Mouse (Mus musculus): ENCODE results near the gene Slc27a3. TPM values are rescaled to one million over a fixed set of nuclear protein-coding genes. Genes with fewer than 3 reads are reported as not detected.

Gene Slc27a3
- polyA plus RNA-seq, 1 experiment from 2014 or later, result 7.2 TPM

DNA sequence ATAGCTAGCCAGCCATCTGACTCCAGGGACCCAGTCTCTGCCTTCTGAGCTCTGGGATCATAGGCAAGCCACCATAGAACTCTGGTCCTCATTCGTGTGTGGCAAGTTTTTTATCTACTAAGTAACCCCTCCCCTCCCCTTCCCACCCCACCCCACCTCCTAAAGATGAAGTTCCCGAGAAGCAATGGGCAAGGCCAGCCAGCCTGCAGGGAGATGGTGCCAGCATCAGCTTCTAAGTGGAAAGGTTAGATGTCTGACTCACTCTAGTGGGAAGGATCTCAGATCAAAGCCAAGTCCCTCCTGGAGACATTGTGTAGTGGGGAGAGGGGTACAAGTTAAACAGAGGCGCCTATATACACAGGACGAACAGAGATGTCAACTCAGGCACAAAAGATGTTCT is 1.3 kb upstream of the Slc27a3 start:
- Histone ChIP-seq H3K4me1 (peaks cover 34% of the 10 kb centered on the region), H3K9ac (no peak overlapping the region), H3K27ac (replicated peaks) (no peak overlapping the region), H3K27me3 (replicated peaks) (no peaks in the 10 kb centered on the region), H3K36me3 (peaks cover 60% of the 10 kb centered on the region), H3K9me3 (no peaks in the 10 kb centered on the region), H3K4me2 (no peak overlapping the region), H3K4me3 (no peak overlapping the region)
- no peak for ATAC-seq (ENCODE audit: extremely low read depth, insufficient number of reproducible peaks, low FRiP score, low TSS enrichment)
- 59% methylated on average over 4 of the region's 4 CpGs for WGBS

DNA sequence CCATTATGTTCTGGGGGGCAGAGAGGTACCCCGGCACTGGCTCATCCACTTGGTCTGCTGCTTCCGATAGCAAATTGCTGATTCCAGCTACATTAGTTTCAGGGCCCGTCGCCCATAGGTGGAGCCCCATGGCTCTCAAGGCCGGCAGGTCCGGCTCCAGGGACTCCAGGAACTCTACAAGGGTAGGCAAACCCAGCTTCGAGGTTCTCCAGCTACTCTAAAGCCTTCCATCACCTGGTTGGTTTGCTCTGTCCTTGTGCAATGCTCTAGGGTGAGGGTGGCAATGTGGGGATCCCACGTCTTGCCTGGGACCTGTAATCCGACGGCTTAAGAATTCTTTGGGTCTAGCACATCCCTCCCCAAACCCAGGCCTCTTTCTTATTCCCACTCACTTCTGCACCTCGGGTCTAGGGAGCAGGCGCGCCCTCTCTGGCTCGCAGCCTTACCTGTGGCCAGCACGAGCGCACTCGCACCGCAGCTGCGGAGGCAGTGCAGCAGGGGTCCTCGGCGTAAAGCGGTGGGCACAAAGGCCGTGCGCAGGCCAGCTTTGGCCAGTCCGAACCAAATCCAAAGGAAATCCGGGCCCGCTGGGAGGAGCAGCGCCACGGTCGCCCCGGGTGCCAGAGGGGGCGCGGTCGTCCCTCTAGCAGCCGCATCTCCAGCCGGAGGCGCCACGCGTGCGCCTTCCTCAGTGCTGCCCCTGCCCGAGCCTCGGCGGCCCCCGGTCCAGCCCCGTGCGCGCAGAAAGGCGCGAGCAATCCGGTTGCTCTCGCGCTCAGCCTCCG is 820 bp downstream of the Slc27a3 start:
- H3K36me3 ChIP-seq, result peaks cover 53% of the 10 kb centered on the region
- WGBS, result 4% methylated on average over 53 of the region's 53 CpGs
- peak overlapping the region; percentile 83 for H3K27ac ChIP-seq (replicated peaks)

DNA sequence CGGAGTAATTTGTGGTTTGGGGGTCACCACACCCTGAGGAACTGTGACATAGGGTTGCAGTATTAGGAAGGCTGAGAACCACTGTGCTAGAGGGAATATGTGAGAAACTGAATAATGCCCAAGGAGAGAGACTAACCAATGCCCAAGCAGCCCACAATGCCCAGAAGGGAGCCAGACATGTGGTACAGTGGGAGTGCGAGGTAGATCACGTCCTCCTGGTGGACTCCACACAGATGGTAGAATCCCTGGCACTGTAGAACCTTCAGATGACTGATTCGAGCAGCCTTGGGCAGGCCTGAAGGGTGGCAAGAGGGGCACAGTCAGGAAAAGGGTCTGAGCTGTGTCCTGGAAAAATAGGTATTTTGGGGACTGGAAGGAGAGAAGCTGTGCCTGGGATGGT is 1.5 kb downstream of the Slc27a3 start:
- H3K27ac ChIP-seq (replicated peaks), result no peak overlapping the region
- no peaks in the 10 kb centered on the region for H3K27me3 ChIP-seq (replicated peaks)
- 81% methylated on average over 4 of the region's 4 CpGs for WGBS
- no peak for ATAC-seq (ENCODE audit: extremely low read depth, insufficient number of reproducible peaks, low FRiP score, low TSS enrichment)
- peak overlapping the region; percentile 68 for H3K4me3 ChIP-seq
- H3K36me3 ChIP-seq, result peaks cover 46% of the 10 kb centered on the region
- peak overlapping the region; percentile 97 for H3K4me2 ChIP-seq
- H3K4me1 ChIP-seq, result peaks cover 34% of the 10 kb centered on the region
- no peaks in the 10 kb centered on the region for H3K9me3 ChIP-seq
- peak overlapping the region; percentile 86; the same call in 1 of the 2 replicates for H3K9ac ChIP-seq

More for the DNA sequence above, 820 bp downstream of the Slc27a3 start:
- no peaks in the 10 kb centered on the region for H3K9me3 ChIP-seq
- peak overlapping the region; percentile 68 for H3K4me3 ChIP-seq
- H3K4me2 ChIP-seq, result peak overlapping the region; percentile 97
- peak; percentile 24; the same call in 1 of the 2 replicates for ATAC-seq (ENCODE audit: extremely low read depth, insufficient number of reproducible peaks, low FRiP score, low TSS enrichment)
- H3K27me3 ChIP-seq (replicated peaks), result no peaks in the 10 kb centered on the region
- peak overlapping the region; percentile 86 for H3K9ac ChIP-seq
- peaks cover 34% of the 10 kb centered on the region for H3K4me1 ChIP-seq

DNA sequence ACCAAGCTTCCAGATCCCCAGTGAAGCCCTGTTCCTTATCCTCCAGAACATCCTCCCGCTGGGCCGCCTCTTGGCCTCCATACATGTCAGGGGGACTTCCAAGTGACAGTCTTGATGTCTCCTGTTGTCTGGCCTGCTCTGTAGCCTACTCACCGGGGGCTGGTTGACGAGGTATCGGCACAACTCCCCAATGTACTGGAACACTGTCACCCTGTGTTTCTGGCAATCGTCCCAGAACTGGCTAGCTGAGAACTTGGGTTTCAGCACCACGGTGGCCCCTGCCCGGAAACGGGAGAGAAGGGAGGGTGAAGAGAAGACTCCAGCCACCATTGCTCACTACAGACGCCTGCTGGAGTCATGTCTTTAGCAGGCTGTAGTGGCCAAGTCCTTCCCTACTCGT is 2.3 kb downstream of the Slc27a3 start:
- H3K27ac ChIP-seq (replicated peaks), result no peak overlapping the region
- peaks cover 34% of the 10 kb centered on the region for H3K4me1 ChIP-seq
- H3K4me3 ChIP-seq, result no peak overlapping the region
- H3K4me2 ChIP-seq, result peak overlapping the region; percentile 97
- peak overlapping the region; percentile 19 for H3K9ac ChIP-seq
- WGBS, result 44% methylated on average over 11 of the region's 11 CpGs
- H3K36me3 ChIP-seq, result peaks cover 39% of the 10 kb centered on the region
- H3K27me3 ChIP-seq (replicated peaks), result no peaks in the 10 kb centered on the region
- H3K9me3 ChIP-seq, result no peaks in the 10 kb centered on the region
- ATAC-seq (ENCODE audit: extremely low read depth, insufficient number of reproducible peaks, low FRiP score, low TSS enrichment), result no peak

DNA sequence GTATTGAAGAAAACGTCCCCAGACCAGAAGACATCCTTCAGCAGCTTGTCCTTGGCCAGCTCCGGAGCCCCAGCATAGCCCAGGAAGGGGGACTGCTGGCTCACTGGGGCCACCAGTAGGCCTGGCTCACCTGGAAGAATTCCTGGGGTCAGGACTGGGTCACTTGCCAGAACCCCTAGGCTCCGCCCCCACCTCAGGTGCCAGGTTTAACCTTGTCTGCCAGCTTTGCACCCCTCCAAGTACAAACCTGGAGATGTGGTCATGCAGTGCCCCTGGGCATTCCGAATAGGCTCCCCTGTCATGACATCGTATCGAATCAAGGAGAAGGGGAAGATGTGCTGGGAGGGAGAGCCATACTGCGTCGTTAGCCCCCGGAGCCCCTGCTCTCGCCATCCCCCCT is 2.9 kb downstream of the Slc27a3 start:
- no peak for ATAC-seq (ENCODE audit: extremely low read depth, insufficient number of reproducible peaks, low FRiP score, low TSS enrichment)
- Histone ChIP-seq H3K27ac (replicated peaks) (no peak overlapping the region), H3K4me2 (no peak overlapping the region), H3K4me1 (peaks cover 34% of the 10 kb centered on the region), H3K27me3 (replicated peaks) (no peaks in the 10 kb centered on the region), H3K9me3 (no peaks in the 10 kb centered on the region), H3K9ac (no peak overlapping the region; the same call in 1 of the 2 replicates), H3K4me3 (no peak overlapping the region), H3K36me3 (peaks cover 32% of the 10 kb centered on the region)
- WGBS, result 86% methylated on average over 10 of the region's 10 CpGs

DNA sequence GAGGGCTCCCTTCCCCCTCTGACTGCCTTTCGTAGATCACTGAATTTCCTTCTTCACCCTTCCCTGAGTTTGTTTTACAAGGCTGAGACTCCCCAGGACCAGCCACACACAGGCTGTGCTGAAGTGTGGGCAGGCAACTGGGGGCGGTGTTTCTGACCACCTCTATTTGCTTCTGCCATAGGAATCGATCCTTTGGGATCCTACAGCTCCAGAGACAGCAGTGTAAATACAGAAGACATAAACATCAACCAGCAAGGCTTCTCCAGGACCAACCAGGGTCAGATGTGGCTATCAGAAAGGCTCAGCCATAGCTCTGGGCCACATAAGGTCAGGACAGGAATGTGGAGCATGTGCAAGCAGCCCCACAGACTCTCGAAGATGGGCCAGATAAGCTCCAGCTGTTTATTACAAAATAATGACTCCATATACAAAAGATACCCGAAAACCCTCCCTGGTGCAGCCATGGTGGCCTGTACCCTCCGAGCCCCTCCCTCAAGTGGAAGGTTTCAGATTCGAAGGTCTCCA is 4.8 kb downstream of the Slc27a3 start:
- no peak overlapping the region for H3K9ac ChIP-seq
- H3K36me3 ChIP-seq, result peaks cover 19% of the 10 kb centered on the region
- no peaks in the 10 kb centered on the region for H3K27me3 ChIP-seq (replicated peaks)
- H3K9me3 ChIP-seq, result no peaks in the 10 kb centered on the region
- no peak overlapping the region for H3K4me2 ChIP-seq
- H3K4me3 ChIP-seq, result no peak overlapping the region
- ATAC-seq (ENCODE audit: extremely low read depth, insufficient number of reproducible peaks, low FRiP score, low TSS enrichment), result no peak
- no peak overlapping the region for H3K27ac ChIP-seq (replicated peaks)
- WGBS, result 65% methylated on average over 7 of the region's 7 CpGs
- peaks cover 23% of the 10 kb centered on the region for H3K4me1 ChIP-seq

DNA sequence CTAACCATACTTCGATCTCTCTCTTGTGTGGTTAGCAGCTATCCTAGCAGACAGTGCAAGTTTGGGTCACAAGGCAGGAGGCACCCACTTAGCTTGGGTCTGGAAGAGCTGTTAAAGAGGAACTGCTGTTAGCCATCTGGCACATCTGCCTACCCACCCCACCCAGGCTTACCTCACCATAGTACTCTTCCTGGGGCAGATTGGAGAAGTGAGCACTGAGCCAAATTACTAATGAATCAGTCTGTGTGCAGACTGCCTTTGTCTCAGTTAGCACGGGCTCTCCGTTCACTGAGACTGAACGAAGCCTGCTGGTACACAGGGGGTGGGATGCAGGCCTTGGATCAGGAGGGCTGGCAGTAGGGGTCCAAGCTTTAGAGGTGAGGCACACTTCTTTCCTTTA is 6.0 kb downstream of the Slc27a3 start:
- WGBS, result 87% methylated on average over 4 of the region's 4 CpGs
- no peak overlapping the region for H3K4me2 ChIP-seq
- ATAC-seq (ENCODE audit: extremely low read depth, insufficient number of reproducible peaks, low FRiP score, low TSS enrichment), result no peak
- H3K27me3 ChIP-seq (replicated peaks), result no peaks in the 10 kb centered on the region
- H3K4me3 ChIP-seq, result no peak overlapping the region
- H3K27ac ChIP-seq (replicated peaks), result no peak overlapping the region
- H3K9me3 ChIP-seq, result no peaks in the 10 kb centered on the region
- peaks cover 19% of the 10 kb centered on the region for H3K36me3 ChIP-seq
- no peak overlapping the region for H3K9ac ChIP-seq
- peaks cover 17% of the 10 kb centered on the region for H3K4me1 ChIP-seq

DNA sequence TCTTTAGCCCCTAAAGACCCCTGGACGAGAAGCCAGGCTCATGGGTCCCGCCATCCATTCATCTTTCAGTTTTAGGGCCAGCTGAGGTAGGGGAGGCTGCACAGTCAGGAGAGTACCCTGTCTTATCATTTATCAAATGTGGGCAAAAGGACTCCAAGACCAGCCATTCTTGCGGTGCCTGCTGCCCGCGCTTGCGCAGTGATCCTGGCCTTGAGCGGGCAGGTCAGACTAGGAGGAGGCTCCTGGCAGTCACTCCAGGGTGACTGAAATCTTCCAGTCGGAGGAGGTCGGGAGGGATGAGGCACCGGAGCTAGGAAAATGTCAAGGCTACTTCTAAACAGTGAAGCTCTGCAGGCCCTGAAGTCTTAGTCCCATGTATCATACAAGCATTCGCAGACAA is 8.0 kb downstream of the Slc27a3 start:
- Histone ChIP-seq H3K4me2 (no peak overlapping the region), H3K4me3 (no peak overlapping the region), H3K4me1 (no peaks in the 10 kb centered on the region; the same call in 1 of the 2 replicates), H3K27ac (replicated peaks) (no peak overlapping the region), H3K36me3 (peaks cover 19% of the 10 kb centered on the region), H3K27me3 (replicated peaks) (no peaks in the 10 kb centered on the region), H3K9me3 (no peaks in the 10 kb centered on the region), H3K9ac (no peak overlapping the region)
- no peak for ATAC-seq (ENCODE audit: extremely low read depth, insufficient number of reproducible peaks, low FRiP score, low TSS enrichment)
- 57% methylated on average over 11 of the region's 11 CpGs for WGBS

DNA sequence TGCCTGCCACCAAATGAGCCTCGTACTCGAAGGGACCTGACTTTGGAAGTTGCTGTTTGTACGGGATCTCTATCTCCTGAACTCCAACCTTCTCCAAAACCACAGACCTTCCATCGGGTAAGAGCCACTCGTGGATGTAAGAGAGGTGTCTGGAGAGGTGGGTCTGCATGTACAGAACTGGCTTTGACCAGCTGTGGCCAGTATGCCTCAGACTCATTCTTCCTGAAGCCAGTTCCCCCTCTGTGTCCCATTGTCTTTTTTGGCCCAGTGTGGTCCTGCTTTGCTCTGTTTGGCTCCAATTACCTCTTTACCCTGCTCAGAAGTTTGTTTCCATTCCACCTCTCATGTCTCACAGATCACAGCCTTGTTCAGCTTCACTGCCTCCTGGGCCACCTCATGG is 11.2 kb downstream of the Slc27a3 start:
- peaks cover 8% of the 10 kb centered on the region for H3K4me1 ChIP-seq
- no peaks in the 10 kb centered on the region for H3K36me3 ChIP-seq
- 74% methylated on average over 5 of the region's 5 CpGs for WGBS
- no peaks in the 10 kb centered on the region for H3K27me3 ChIP-seq (replicated peaks)
- no peak overlapping the region for H3K4me3 ChIP-seq
- H3K27ac ChIP-seq (replicated peaks), result no peak overlapping the region
- ATAC-seq (ENCODE audit: extremely low read depth, insufficient number of reproducible peaks, low FRiP score, low TSS enrichment), result no peak
- no peak overlapping the region for H3K9ac ChIP-seq
- H3K9me3 ChIP-seq, result no peaks in the 10 kb centered on the region
- H3K4me2 ChIP-seq, result no peak overlapping the region

DNA sequence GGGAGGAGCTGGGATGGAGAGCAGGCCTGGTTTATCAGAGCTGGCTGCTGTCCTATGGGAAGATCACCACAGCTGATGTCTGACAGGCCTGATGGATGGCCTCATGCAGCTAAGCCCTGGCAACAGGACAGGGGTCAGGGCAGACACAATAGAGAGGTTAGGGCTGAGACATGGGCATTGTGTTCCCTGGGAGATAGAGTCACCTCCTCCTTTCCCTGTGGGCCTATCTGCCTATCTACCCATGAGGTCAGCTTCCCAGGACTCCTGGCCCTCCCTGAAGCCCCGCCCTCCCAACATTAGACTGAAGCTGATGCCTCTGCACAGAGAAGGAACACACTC is 13.5 kb downstream of the Slc27a3 start:
- 82% methylated on average over 1 of the region's 1 CpGs for WGBS
- H3K9me3 ChIP-seq, result no peaks in the 10 kb centered on the region
- H3K9ac ChIP-seq, result no peak overlapping the region
- H3K4me1 ChIP-seq, result peaks cover 8% of the 10 kb centered on the region; the same call in 1 of the 2 replicates
- no peak overlapping the region for H3K4me2 ChIP-seq
- no peak overlapping the region for H3K27ac ChIP-seq (replicated peaks)
- ATAC-seq (ENCODE audit: extremely low read depth, insufficient number of reproducible peaks, low FRiP score, low TSS enrichment), result no peak
- no peaks in the 10 kb centered on the region for H3K36me3 ChIP-seq
- no peaks in the 10 kb centered on the region; the same call in 1 of the 2 replicates for H3K27me3 ChIP-seq (replicated peaks)
- H3K4me3 ChIP-seq, result no peak overlapping the region

DNA sequence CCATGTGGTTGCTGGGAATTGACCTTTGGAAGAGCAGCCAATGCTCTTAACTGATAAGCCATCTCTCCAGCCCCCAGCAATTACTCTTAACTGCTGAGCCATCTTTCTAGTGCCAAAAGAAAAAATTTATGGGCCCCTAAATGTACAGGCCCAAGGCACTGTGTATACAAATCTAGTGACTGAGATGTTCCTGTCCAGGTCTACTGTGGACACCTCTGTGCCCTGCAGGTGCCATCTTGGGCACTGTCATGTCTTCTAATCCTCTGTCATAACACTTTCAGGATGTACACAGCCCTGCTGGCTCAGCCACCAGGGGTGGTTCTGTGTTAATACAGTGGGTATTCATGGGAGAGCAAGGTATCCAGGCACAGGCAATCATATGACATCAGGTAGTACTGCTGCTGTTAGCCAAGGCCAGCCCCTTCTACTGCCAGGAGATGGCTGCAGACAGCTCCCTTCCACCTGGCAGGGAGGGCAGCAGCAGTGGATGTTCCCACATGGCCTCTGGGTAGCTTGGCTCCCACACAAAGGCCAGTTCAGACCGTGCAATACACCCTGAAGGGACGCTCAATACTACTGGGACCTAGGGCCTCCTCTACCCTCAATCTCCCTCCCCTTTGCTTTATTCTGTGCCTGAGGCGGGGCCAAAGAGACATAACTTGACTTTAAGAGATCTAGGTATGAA is 14.0 kb downstream of the Slc27a3 start:
- no peaks in the 10 kb centered on the region for H3K36me3 ChIP-seq
- no peak overlapping the region for H3K4me3 ChIP-seq
- peaks cover 8% of the 10 kb centered on the region; the same call in 1 of the 2 replicates for H3K4me1 ChIP-seq
- H3K9ac ChIP-seq, result no peak overlapping the region
- no peaks in the 10 kb centered on the region; the same call in 1 of the 2 replicates for H3K27me3 ChIP-seq (replicated peaks)
- no peaks in the 10 kb centered on the region for H3K9me3 ChIP-seq
- no peak overlapping the region for H3K27ac ChIP-seq (replicated peaks)
- no peak overlapping the region for H3K4me2 ChIP-seq
- ATAC-seq (ENCODE audit: extremely low read depth, insufficient number of reproducible peaks, low FRiP score, low TSS enrichment), result no peak
- WGBS, result 61% methylated on average over 3 of the region's 3 CpGs

All from heart, embryonic 13.5 days (tissue).